Mouse (Mus musculus): Measurements from ENCODE around the gene Rprd1b. TPM values are rescaled to one million over a fixed set of nuclear protein-coding genes. Genes with fewer than 3 reads are reported as not detected.

The Rprd1b gene
- total RNA-seq, 2 experiments from 2014 or later = 47.9 to 54.9 TPM

- DNase-seq (ENCODE audit: low spot score in 2 of 2) = peak in 1 of 2 experiments; percentile 73
These were observed 93.5 kb downstream of the Rprd1b start for GRCm38 (mm10) chr2:158121645-158122326.

DNA sequence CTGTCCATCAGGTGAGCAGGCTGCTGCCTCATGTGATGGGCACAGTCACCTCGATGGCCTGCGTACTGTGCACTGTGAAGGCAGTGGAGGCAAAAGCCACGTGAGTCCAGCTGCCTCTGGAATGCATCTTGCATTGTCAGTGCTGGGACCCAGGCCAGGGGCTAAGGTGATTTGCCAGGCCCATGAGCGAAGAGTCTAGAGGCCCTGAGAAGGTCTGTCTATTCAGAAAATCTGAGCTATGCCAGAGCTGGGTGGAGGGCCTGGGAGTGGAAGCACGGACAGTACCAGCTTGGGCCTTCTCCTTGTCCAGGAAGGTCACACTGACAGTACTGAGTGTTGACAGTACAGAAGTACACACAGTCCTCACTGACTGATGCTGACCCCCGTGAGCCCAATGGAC, 94.5 kb downstream of the Rprd1b start:
- no peak for DNase-seq (ENCODE audit: low spot score in 2 of 2)

GRCm38 (mm10) chr2:158127245-158127644, 98.9 kb downstream of the Rprd1b start:
- no peak for DNase-seq (ENCODE audit: low spot score in 2 of 2)

- DNase-seq (ENCODE audit: low spot score in 2 of 2) = no peak
These were observed 99.6 kb downstream of the Rprd1b start for GRCm38 (mm10) chr2:158127872-158128271.

DNA sequence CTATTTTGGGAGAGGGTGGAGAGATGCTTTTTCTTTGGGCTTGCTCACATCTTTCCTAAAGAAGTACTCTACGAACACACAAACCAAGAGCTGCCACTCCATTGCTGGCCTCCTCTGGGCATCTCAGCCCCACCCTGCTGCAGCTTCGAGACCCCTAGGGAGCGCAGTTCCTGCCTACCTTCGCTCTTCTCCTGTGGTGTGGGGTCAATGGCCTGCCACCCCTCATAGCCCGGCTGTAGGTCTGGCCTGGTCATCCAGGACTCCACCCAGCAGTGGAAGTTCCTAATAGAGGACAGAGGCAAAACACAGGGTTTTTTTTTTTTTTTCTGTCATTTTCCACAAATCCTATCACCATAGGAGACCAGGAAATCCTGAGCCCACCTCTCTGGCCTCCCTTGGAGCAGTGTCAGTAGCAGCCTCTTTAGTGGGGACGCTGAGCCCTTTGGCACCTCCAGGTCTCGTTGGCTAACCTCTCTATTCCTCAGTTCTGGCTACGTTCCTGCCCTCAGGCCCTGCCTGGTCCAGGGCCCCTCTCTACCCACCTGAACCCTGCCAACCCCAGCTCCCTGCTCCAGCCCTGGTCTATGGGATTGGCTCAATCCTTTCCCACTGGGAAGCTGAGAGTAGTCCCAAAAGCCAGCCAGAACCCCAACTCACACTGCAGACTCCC, 100.3 kb downstream of the Rprd1b start:
- DNase-seq (ENCODE audit: low spot score in 2 of 2) = no peak

DNA sequence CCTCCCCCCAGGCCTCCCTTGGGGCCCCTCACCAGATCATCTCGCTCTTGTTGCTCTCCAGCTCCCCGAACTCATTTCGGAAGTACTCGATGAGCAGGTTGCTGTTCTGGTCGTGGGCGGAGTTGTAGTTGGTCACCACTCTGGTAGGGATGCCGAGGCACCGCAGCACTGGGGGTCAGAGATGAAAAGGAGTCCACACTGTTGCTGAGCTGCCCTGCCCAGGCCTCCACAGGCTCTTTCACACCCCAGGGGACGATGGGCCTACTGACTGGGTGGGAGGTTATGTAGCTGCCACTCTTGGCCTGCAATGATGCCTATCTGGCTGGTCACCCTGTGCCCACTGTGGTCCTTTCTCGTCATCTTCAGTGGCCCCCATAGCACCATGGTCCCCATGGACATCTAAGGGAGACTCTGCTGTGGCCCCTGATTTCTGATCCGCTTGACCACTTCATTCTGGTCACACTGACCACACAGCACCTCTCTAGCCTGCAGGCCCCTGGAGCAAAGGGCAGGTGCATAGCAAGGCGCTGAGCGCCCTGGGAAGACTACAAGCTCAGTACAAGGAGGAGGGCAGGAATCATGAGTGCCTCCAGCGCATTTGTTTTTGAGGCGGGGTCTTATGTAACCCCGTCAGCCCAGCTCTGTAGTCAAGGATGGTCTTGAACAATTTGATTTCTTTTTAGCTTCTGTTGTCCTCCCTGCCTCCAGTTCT, 101.2 kb downstream of the Rprd1b start:
- no peak for DNase-seq (ENCODE audit: low spot score in 2 of 2)

GRCm38 (mm10) chr2:158130391-158130986, 102.2 kb downstream of the Rprd1b start:
- no peak for DNase-seq (ENCODE audit: low spot score in 2 of 2)

GRCm38 (mm10) chr2:158131197-158131835, 103.0 kb downstream of the Rprd1b start:
- DNase-seq (ENCODE audit: low spot score in 2 of 2) = no peak

DNA sequence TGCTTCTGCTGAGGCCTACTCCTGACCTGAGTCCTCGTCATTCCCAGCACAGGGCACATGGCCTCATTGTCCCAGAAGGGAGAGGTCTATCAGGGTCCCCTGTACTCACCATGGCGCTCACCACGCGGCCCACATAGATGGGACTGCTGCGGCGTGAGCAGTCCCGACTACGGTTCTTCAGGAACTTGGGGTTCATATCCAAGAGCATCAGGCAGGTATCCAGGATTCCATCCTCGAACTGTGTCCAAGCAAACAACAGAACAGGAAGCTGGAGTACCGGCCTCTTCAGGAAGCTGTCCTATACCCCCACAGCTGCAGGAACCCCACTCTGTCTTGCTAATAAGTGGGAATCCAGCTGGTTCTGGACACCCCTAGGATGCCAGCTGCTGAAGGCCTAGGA, 104.0 kb downstream of the Rprd1b start:
- DNase-seq (ENCODE audit: low spot score in 2 of 2) = no peak

GRCm38 (mm10) chr2:158133050-158133449, 104.8 kb downstream of the Rprd1b start:
- DNase-seq (ENCODE audit: low spot score in 2 of 2) = no peak

DNA sequence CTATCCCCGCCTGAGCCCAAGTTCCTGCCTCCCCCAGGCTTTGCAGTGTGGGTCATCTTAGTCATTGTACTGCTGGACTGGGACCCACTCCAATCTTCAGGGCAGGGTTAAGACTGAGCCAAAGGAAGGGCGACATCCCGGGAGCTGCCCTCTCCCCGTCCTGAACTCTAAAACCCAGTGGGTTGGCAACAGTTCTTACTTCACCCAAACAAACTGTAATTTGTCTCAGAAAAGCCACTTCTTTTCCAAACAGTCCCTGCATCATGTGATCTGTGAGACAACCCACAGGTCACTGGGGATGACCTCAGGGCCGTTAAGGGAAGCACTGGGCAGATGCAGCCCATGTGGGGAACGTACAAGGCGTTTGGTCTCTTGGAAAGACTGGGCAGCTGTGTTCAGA, 107.9 kb downstream of the Rprd1b start:
- no peak for DNase-seq (ENCODE audit: low spot score in 2 of 2)

- no peak for DNase-seq (ENCODE audit: low spot score in 2 of 2)
These were observed 109.5 kb downstream of the Rprd1b start for GRCm38 (mm10) chr2:158137771-158138170.

DNA sequence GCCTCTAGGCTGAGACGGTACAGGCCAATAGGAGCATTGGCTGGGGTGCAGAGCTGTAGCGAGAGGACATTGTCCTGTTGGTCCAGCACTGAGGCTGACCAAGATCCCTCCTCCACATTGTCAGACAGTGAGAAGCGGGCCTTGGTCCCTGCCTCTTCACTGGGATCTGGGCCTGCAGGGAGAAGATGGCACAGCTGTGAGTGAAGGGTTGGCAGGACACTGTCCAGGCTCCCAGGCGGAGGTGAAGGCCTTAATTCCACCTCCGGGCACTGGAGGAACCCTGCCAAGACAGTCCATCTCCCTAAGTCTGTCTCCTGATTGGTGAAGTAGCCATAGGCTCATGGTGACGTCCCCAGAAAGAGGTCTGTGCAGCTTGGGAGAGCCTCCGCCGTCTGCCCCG, 110.5 kb downstream of the Rprd1b start:
- DNase-seq (ENCODE audit: low spot score in 2 of 2) = no peak

DNA sequence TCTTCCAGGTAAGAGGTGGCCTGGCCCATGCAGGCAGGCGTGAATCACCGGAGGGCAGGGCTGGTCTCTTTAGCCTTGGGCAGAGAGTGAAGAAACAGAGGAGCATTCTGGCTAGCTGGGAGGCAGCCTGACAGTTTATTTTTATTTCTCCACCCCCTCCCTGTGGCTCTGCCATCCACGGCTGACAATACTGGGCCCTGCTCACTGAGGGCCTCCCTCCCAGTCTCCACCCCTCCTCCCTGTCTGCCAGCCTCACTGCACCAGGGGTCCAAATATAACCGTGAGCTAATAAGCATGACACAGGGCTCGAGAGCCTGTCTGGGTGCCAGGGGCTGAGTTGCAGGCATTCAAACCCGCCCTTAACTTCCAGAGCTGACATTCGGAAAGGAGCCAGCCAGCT, 111.3 kb downstream of the Rprd1b start:
- peak in 1 of 2 experiments; percentile 66 for DNase-seq (ENCODE audit: low spot score in 2 of 2)

GRCm38 (mm10) chr2:158140664-158141063, 112.4 kb downstream of the Rprd1b start:
- DNase-seq (ENCODE audit: low spot score in 2 of 2) = no peak

DNA sequence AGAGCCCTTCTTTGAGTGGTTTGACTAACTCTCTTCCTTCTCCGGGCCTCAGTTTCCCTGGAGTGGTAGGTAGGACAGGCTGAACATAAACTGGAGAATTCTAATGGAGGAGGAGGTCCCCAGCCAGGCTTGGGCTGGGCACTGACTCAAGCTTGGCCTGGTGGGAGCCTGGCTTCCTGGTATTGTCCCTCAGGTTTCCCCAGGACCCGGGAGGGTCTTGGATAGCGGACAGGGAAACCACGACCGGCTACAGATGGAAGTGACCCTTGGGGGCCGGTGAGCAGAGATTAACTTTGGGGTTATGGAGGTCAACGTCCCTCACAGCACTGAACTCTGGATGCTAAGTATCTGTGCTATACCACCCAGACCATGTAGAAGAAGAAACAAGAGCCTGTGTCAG, 113.0 kb downstream of the Rprd1b start:
- DNase-seq (ENCODE audit: low spot score in 2 of 2) = no peak

DNA sequence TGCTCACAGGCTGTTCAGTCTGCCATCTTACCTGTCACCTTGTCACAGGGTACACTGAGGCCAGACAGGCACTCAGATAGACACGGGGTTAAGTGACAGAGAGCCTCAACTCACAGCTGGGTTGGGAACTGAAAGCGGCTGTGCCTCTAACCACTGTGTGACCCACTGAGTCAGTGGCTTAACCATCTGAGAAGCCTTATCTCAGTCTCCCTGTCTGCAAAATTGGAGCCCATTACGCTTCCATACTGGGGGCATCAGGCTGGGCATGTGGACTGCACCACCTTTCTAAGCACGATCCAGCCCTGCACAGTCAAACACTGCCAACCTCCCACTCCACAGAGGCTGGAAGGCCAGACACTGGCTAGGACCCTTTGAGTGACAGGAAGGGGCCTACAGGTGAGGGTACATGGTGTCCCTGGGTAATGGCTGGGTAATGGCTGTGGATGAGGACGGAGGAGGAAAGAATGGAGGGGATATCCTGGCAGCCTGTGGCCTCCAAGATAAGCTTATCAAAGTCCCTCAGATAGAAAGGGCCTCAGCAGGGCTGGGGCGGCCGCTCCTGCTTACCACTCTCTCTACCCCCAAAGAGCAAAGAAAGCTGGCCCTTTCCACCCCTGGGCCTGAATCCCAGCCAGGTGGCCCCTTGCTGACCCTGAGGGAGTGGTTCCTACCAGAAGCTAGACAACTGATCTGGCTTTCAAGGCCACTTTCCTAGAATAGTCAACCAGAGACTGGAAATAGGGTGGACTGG, 113.6 kb downstream of the Rprd1b start:
- DNase-seq (ENCODE audit: low spot score in 2 of 2) = no peak

GRCm38 (mm10) chr2:158142981-158143380, 114.7 kb downstream of the Rprd1b start:
- DNase-seq (ENCODE audit: low spot score in 2 of 2) = no peak

GRCm38 (mm10) chr2:158143816-158144215, 115.5 kb downstream of the Rprd1b start:
- DNase-seq (ENCODE audit: low spot score in 2 of 2) = no peak

- DNase-seq (ENCODE audit: low spot score in 2 of 2) = no peak
These were observed 116.0 kb downstream of the Rprd1b start for GRCm38 (mm10) chr2:158144263-158144662.
